Mouse (Mus musculus) naive thymus-derived CD4-positive, alpha-beta T cell, adult 2 months (primary cell): ENCODE data around the gene Robo2.
"Not testable (repeated sequence)": the region's sequence is repeated elsewhere in the genome, so short reads cannot be mapped to it uniquely, and the experiment has no call there.

Experiments
- DNase-seq: peaks from one replicate; pipeline ENCODE4 v3.0.0-alpha.2; 2011; ENCODE audit warnings: low read depth

Robo2 gene

DNA sequence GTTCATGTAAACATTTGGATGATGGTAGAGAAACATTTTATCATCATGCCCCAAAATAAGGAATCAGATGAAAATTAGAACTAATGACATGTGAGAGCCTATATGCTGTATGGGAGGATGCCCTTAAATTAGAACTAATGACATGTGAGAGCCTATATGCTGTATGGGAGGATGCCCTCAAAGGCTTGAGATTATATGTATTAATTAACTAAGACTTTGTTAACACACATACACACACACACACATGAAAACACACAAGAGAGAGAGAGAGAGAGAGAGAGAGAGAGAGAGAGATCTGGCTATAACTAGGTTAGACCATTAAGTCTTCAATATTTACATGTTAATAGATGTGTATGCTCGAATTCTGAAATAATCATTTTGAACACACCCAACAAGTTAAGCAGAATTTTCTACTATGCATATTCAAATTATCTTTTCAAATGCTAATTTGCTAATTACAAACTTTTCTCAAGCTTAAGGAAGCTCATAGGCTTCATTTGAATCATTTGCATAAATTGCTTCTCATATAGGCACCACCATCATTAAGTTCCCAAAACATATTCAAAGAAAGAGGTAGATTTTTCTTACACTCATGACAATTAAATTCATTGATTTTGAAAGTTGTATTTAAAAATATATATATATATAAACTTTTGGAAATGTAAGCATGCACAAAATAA is 211.5 kb downstream of the Robo2 start:
- no peak for DNase-seq

DNA sequence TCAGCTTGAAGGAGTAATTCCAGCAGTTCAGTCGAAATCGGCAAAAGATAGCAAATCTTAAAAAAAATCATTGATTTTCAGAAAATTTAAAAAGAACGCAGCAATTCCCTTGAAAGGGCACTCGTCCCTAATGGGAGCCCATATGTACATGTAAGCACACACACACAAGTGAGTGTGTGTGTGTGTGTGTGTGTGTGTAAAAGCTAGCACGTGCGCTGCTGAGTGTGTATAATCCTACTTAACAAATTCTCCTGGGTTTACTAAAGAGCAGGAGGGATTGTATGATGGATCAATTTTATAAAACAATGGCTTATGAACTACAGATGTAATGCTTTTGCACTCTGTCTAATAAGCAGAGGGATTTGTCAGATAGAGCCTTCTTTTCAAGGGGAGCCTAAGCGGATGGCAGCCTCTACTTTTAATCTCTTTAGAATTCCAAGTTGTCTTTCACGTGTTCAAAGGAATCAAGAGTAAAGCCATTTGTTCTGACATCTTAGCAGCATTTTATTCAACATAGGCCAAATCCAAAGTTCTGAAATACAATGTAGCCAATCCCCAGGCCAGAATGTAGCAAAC is 218.6 kb downstream of the Robo2 start:
- no peak for DNase-seq

DNA sequence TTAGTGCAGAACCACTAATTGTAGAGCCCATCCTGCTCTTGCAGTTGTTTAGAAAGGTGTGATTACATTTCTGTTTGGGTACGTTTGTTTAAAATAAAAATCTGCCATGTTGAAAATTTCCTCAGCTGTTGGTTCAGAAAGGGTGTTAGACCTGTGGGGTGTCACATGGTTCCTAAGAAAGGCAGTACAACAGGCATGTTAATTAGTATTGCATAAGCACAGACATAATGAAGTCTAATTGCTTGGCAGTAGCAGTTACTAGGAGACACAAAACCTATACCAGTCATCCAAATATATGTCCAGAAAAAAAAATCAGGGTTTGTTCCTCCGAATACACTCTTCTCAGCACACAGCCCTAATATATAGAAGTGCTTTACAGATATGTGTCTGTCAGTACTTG is 220.0 kb downstream of the Robo2 start:
- no peak for DNase-seq

DNA sequence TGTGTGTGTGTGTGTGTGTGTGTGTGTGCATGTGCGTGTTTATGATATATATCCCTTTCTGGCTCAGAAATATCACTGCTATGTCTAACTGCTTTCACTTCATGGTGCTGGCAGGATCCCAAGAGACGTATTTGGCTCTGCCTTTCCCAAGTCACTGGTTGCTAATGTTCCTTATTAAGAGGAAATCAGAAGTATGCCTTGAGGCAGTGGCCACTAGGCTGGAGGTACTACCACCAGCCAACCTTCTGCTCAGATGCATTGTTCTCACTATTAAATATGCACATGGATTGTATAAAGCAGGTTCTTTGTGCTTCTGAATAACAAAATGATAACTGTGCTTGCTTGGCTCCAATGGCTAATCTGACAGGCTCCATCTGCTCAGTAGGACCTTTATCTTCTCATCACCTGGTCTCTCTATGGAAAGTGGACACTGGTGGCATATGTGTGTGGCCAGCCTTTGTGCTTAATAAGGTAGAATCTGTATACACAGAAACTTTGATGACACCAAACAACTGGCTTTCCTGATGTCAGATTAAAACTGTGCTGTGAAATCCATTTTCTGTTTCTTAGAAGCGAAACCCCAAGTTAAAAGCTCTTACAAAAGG is 229.0 kb downstream of the Robo2 start:
- DNase-seq = no peak

DNA sequence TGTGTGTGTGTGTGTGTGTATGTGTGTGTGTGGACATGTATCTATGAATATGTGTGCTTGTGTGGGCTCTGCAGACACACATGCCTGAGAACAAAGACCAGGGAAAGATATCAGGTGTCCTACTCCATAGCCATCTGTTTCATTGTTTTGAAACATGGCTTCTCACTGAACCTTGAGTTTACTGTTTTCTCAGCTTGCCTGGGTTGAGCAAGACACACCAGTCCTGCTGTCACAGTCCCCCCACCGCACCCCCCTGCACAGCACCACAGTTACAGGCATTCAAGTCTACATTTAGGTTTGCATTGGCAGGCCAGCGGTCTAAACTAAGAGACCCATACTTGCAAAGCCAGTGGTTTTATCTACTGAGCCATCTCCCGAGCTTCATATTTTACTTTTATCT is 239.0 kb downstream of the Robo2 start:
- DNase-seq = no peak

DNA sequence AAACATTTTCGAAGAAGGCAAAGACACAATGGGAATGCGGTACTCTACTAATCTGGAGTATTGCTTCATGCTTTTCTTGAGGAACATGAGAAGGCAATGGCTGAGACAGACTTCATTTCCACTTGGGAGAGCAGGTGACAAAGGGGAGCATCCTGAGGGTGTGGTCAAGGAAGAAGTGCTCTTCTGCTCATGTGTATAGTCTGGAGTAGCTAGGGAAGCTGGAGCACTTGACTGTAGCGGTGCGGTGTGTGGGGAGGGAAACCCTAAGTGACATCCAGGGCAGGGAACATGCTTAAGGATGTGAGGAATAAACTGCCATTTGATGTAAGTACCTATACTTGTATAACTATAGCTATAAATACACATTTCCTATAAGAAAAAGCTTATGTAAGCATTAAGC is 242.0 kb downstream of the Robo2 start:
- DNase-seq = no peak

DNA sequence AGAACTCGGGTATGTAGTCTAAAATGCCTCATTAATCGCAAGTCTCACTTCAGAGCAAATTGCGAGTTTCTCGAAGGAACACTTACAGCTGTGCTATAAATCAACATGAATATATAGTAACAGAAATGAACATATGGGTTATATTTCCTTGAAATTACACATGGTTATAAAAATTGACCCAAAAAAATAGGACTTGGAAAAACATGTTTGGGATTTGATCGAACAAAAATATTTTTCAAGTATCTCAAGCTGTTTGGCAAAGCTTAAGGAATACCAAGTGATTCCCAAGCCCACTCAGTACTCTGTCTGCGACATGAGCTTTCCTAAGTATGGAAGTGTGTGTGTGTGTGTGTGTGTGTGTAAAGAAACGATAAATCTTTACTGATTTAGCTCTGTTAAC is 242.5 kb downstream of the Robo2 start:
- DNase-seq = no peak

DNA sequence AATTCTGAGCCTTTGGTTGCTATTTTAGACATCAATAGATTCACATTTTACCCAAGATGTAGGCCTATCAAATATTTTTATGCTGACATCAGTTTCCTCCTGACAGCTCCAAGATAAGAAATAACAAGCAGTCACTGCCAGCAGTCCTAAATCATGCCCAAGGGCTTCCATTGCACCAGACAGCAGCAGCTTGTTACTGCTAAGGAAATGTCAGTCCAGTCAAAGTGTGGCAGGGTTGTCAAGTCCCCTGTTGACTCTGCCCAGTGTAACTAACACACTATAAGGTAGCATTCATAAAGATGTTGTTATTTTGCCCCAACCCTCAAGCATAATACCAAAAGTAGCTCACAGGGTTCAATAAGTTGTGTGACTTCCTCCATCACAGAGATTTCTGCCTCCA is 243.8 kb downstream of the Robo2 start:
- DNase-seq = no peak

DNA sequence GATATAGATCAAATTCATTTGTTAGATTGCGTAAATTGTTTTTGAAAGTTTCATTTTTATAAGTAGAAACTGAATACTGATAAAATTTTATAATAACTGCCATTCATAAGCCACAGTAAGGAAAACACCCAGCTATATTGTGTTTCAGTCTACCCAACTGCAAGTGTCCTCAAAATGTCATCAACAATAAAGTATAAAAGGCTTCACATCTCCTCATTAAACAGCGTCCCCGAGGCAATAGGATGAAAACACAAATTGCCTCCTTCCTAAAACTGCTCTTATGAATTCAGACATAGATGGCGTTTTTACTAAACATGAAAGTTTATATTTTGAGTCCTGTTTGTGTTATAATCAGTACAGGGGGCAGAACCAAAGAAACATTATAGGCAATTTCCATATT is 249.6 kb downstream of the Robo2 start:
- DNase-seq = no peak

DNA sequence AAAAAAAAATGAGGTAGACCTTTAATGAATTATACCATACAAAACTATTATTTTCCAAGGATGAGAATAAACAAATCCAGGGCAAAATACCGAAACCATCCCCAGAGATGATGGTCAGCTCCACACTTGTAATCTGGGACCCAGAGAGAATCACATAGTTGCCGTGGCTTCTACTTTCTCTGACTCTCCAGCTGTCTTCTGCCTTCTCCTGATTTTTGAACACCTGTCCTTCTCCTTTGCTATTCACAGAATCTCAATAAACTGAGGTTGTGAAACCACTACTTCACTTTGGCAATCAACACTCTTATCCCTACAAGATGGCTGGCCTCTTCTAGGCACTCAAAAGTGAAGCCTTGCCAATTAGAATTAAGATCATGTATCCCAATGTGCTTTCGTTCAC is 252.4 kb downstream of the Robo2 start:
- no peak for DNase-seq

DNA sequence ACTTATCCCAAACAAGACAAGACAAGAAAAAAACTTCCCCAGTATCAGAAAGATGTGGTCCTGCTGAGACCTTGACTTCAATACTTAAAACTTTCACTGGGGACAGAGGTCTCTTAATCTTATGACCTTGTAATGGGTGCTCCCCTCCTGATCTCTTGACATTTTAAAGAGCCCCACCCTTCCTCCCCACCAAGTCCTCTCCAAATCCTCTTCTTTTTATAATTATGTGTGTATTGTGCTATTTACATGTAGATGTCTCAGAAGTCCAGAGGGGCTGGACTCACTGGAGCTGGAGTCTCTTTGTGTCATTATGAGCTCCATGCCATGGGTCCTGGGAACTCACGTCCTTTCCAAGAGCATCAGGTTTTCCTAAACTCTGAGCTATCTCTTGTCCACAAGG is 275.4 kb downstream of the Robo2 start:
- DNase-seq = no peak

DNA sequence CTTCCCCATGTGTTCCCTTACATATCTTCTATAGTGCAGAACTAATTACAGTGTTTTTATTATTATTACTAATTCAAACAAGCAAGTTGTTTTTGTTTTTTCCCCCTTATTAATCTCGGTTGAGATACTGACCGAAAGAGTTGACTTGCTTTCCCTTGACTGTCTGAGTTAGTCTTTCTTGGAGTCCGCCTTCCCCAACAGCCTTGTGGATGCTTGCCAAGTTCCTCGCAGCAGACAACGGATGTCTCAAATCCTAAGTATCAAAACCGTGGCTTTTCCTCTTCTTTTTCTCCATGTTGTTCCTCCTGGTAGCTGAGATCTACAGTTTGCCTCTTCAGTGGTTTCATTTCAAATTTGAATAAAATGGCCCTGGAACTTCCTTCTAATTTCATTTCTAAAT is 278.8 kb downstream of the Robo2 start:
- DNase-seq = no peak

DNA sequence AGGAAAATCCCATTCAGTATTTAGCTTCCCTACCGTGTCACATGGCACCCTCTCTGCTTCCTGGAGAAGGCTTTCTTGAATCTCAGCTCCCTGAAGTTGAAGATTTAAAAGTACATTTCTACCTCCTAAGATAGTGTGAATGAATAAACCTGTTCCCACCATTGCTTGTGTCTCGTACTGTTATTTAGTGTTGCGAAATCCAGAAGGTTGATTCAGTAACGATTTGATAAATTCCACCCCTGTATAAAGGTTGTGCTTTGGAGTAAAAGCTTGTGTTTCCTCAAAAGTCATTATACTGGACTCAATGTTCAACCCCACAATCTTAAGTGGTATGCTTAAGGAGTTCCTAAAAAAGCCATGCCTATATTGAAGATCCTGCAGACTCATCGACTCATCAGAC is 280.3 kb downstream of the Robo2 start:
- no peak for DNase-seq

DNA sequence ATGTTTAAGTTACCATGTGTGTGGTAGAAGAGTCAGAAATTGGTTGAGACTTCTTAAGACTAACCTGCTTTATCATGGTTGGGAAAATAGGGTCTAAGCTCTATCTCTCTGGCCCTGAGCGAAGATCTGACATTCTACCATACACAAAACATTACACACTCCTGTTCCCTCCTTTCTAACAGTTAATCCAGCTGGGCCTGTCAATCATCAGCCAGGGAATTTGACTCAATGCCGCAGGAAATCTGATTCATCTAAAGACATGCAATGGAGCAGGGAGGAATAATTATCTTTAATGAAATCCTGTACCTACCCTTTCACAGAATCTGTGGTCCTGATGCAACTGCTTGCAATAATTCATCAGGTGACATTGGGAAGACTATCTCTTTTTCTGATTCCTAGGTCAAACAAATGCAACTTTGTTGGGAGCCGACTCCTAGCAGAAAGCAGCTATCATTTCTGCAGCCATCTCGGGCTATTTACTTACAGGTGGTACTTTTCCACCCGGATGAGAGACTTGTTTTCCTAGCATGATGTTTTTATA is 283.1 kb downstream of the Robo2 start:
- DNase-seq = no peak

DNA sequence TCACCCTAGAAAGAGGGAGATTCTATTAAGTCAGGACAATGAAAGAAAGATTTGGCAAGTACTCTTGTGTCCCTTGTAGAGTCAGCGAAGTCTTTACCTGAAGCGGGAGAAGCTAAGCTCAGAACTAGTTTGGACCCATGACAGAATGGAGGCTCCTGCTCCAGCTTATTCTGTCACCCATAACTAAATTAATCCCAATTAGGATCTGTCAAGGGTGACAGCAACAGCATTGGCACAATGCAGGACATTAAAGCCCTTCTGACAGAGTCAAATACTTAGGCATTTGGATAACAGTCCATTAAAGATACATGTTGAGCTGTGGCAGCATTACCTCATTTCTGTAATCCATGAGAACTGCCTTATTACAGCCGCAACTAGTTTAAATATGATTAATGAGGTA is 298.5 kb downstream of the Robo2 start:
- no peak for DNase-seq

DNA sequence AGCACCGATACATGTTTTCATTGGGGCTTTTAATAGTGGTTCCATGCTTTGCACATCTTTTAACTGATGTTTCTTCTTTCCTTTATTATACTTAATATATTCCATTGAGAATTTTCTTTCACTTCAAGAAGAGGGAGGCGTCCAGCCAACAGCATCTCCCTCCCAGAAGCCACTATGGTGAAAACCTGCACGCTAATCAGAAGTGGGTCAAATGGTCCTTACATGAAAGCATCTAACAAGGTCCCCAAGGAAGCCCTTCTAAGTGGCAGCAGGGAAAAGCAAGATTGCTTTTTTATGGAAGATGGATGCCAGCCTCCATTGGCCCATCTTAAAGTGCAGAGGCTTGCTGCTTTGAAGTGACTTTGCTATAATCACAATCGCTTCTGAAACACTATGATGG is 300.5 kb downstream of the Robo2 start:
- DNase-seq = no peak

DNA sequence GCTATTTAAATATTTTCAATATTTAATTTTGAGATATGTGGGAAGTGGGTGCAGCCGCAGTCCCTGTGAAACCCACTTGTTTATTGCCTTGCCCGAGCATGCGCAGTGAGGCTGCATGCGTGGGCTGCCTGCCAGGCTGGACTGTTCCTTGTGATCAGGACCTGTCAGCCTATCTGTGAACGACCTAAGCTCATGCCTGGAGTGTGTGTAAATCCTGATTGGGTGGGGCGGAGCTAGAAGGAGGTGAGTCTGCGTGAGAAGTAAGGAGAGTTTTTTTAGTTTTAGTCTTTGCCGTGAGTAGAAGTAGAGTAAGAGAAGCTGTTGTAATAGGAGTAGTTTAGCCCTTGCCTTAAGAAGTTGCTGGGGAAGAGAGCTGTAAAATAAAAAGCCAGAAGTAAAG is 307.2 kb downstream of the Robo2 start:
- DNase-seq = not testable (repeated sequence)

DNA sequence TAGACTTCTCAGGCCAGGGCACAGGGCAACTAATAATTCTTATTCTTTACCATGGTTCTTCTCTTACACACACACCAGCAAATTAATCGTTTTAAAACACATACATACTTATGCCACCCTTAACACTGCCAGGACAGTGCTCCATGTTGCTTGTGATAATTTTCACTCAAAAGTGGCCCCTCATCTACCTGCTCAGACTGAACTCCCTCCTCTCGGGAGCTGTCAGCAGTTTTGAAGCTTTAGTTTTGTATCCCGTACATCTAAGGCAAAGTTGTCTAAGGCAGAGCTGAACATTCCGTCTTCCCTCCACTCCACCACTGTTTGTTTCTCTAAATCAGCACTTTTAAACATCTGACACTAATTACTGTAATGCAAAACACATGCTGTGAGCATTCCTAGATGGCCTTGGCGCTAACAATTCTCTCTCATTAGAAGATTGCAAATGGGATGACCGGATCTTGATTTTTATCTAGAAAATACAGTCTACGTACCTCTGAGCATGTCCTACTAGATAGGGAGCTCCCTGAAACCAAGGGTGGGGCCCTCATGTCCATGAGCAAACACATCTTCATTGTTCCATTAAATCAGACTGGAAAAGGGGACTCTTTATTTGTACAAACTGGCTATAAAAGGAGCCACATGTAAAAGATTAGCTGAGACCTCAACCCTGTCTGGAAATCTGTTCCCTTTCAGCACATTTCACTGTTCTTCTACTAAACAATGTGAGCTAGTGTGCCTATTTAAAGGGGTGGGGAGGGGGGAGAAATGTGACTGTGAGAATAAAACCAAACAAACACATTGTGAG is 318.4 kb downstream of the Robo2 start:
- DNase-seq = no peak

DNA sequence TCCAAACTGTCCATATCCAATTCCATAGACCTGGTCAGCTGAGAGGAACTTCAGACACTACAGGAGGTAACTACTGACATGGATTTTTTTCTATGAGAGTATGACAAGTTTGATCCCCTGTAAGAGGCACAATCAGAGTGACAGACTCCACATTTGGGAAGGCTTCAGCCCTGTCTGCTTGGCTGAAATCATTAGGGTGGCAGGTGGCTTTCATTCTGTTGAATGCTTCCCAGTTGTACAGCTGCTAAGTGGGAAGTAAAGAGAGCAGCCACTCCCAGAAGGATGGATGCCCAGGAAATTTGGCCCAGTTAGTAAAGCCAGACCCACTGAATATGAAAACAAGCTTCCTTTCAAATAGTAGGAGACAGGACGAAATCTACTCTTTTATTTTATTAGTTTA is 321.7 kb downstream of the Robo2 start:
- DNase-seq = no peak

DNA sequence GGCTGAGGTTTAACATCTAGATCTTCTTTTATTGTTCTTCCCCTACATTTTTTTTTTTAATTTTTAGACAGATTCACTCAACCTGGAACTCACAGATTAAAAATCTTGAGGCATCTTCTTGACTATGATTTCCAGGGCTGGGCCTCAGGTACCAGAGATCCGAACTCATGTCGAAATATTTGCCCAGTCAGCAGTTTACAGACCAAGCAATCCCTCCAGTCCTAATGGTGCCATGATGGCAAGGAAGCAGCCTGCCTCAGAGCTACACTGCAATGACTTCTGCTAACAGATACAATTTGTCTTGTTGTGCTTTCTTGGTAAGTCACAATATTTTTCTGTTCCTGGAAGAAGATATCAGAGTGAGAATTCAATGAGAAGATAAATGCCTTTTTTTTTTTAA is 327.4 kb downstream of the Robo2 start:
- DNase-seq = no peak

DNA sequence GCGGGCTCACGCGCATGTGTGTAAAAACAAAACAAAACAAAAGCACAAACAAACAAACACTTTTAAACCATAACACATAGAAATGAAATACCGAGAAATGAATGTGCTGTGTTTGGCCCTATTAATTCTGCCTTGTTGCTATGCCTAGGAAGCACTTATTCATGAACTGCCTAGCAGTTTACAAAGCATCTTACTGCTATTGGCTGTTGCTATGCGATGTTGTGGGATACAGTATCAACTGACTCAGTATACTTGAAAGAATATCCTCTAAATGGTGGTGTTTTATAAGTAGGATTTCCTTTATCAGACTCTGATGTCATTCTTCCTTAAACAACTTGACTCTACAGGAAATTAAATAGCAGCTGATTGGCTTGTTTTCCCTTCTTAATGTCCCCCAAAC is 339.0 kb downstream of the Robo2 start:
- DNase-seq = no peak

DNA sequence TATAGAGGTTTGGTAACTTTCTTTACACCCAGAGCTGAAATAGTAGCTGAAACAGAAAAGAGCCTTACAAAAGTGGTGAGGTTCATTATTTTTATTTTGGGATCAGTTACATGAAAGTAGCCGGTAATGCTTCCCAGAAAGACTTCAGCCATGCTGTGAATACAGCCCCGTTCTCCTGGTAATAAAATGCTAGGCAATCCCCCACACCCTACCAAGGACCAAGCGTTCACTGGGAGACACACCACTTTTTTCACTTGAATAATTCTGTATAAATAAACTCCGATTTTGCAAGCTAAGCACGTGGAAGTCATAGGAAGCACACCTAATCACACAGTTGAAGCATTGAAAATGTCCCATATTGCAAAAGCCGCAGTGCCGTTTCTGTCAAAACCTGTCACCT is 341.0 kb downstream of the Robo2 start:
- DNase-seq = no peak

DNA sequence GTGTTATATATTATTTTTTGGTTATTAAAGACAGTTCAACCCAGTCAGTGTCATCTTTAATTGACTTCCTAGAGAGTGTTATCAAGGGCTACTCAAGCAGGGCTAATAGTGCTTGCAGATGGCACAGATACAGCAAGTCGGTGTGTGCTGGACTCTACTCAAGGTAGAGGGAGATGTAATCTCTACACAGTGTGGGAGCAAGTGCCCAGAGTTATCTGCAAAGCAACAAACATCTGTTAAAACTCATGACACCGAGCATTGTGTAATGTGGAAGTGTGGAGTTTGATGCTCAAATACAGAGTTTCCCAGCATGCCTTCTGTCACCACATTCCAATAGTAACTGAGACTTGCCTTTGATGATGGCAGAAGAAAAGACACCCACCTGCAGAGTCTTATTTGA is 345.7 kb downstream of the Robo2 start:
- DNase-seq = no peak
